Mouse (Mus musculus): Measurements from ENCODE around the gene Gm20431. TPM values are rescaled to one million over a fixed set of nuclear protein-coding genes. Genes with fewer than 3 reads are reported as not detected.

Gm20431 gene
- polyA plus RNA-seq, 1 experiment, result 11.3 TPM

DNA sequence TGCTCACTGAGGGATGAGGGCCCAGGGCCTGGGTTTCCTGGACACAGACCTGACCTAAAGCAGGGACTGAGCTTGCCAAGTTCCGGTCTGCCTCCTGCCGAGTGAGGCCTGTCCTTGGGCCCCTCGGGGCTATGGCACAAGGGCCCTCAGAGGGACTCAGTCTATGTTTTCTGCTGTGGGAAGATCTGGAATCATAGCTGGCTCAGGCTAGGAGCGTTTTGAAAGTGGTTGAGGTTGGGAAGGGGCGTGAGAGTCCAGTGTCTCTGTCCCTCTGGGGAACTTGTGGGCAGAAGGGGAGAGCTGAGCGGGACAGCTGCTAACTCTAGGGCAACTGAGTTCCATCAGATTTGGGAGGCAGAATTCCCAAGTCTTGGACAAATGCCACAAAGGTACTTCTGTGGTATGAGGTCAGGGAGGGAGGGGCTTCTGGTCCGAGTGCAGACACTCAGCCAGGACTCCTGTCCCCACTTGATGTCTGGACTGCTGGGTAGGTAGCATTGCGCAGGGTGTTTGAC lies 60.8 kb downstream of the Gm20431 start:
- TF ChIP-seq POLR2A (IDR thresholded peaks at IDR 0.05; ENCODE audit: borderline replicate concordance, extremely low read depth, low read depth, low read length) (no peak), CTCF (IDR thresholded peaks at IDR 0.05; ENCODE audit: insufficient read depth, low read length) (no peak)
- WGBS, result 55% methylated on average over 8 of the region's 8 CpGs
- DNase-seq, result no peak
- H3K4me1 ChIP-seq (ENCODE audit: control insufficient read depth, insufficient read depth, low read length), result no peaks in the 10 kb centered on the region; the same call in 1 of the 2 replicates
- no peak overlapping the region for H3K4me3 ChIP-seq (replicated peaks; ENCODE audit: extremely low read depth, low read depth, low read length)

DNA sequence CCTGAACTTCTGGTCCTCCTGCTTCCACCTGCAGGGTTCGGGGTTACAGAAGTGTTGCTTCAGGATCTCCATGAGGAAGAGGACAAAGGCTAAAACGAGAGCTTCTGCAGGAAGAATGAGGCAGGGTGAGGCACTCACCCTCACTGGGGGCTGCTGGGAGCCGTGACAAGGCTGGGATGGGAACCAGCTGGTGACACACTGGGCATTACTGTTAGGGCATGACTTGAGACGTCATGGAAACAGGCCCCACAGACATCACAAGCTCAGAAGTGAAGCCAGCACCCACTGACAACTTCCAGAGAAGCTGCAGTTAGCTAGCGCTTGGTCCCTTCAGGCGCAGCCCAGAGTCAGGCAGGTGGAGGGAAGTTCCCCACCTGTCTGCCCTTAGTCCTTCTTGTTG lies 61.4 kb downstream of the Gm20431 start:
- peak; percentile 7; the same call in 1 of the 2 replicates for TF ChIP-seq POLR2A (IDR thresholded peaks at IDR 0.05; ENCODE audit: borderline replicate concordance, extremely low read depth, low read depth, low read length)
- no peak for TF ChIP-seq CTCF (IDR thresholded peaks at IDR 0.05; ENCODE audit: insufficient read depth, low read length)
- WGBS, result 76% methylated on average over 6 of the region's 6 CpGs
- no peaks in the 10 kb centered on the region; the same call in 1 of the 2 replicates for H3K4me1 ChIP-seq (ENCODE audit: control insufficient read depth, insufficient read depth, low read length)
- no peak overlapping the region for H3K4me3 ChIP-seq (replicated peaks; ENCODE audit: extremely low read depth, low read depth, low read length)
- no peak for DNase-seq

DNA sequence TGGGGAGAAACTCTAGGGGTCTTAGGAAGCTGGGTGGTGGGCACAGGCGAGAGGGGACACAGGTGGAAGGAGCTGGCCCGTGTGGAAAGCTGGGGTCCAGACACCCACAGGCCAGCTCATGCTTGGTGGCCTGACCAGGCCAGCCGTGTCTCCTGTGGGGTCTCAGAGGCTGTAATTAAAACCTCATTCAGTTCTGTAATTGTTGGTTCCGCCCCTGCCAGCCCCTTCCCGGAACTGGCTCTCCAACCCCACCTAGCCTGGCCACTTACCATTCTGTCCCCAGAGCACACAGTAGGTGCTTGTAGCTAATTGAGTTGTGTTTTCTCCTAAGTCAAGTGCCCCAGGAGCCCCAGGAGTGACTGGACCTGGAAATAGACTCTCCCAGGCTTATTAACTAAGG lies 62.1 kb downstream of the Gm20431 start:
- 79% methylated on average over 5 of the region's 5 CpGs for WGBS
- DNase-seq, result no peak
- Histone ChIP-seq H3K4me1 (ENCODE audit: control insufficient read depth, insufficient read depth, low read length) (peaks cover under 1% of the 10 kb centered on the region; the same call in 1 of the 2 replicates), H3K4me3 (replicated peaks; ENCODE audit: extremely low read depth, low read depth, low read length) (no peak overlapping the region)
- TF ChIP-seq CTCF (IDR thresholded peaks at IDR 0.05; ENCODE audit: insufficient read depth, low read length) (no peak), POLR2A (IDR thresholded peaks at IDR 0.05; ENCODE audit: borderline replicate concordance, extremely low read depth, low read depth, low read length) (no peak)

DNA sequence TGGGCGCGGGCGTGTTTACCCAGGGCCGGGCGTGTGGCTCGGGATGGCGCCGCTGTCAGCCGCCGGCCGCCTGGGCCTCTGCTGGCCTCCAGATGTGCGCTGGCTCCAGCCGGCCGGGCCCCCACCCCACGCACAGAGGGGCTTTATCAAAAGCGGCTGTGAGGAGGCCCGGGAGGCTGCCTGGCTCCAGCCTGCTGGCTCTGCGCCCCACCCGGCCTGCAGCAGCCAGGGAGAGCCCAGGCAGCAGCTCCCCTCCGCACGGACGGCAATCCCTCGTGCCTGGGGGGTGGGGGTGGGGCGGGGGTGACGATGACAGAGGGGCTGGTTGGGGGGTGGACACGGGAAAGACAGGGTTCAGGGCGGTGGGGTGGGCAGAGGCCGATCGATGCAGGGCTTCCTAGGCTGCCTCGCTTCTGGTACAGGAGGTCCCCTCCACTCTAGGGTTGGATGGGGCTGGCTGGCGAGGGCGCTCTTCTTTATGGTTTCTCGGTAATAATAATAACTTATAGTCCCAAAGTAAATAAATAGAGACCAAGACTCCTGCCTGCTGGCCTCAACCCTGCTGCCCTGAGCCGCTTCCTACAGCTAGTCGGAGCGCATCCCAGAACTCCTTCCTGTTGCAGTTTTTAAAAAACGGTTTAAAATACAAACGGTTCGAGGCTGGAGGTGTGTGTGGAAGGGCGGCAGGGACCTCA lies 63.7 kb downstream of the Gm20431 start:
- TF ChIP-seq POLR2A (IDR thresholded peaks at IDR 0.05; ENCODE audit: borderline replicate concordance, extremely low read depth, low read depth, low read length) (no peak), CTCF (IDR thresholded peaks at IDR 0.05; ENCODE audit: insufficient read depth, low read length) (no peak)
- no peak for DNase-seq
- H3K4me3 ChIP-seq (replicated peaks; ENCODE audit: extremely low read depth, low read depth, low read length), result no peak overlapping the region
- WGBS, result 38% methylated on average over 38 of the region's 40 CpGs
- peaks cover 5% of the 10 kb centered on the region for H3K4me1 ChIP-seq (ENCODE audit: control insufficient read depth, insufficient read depth, low read length)

DNA sequence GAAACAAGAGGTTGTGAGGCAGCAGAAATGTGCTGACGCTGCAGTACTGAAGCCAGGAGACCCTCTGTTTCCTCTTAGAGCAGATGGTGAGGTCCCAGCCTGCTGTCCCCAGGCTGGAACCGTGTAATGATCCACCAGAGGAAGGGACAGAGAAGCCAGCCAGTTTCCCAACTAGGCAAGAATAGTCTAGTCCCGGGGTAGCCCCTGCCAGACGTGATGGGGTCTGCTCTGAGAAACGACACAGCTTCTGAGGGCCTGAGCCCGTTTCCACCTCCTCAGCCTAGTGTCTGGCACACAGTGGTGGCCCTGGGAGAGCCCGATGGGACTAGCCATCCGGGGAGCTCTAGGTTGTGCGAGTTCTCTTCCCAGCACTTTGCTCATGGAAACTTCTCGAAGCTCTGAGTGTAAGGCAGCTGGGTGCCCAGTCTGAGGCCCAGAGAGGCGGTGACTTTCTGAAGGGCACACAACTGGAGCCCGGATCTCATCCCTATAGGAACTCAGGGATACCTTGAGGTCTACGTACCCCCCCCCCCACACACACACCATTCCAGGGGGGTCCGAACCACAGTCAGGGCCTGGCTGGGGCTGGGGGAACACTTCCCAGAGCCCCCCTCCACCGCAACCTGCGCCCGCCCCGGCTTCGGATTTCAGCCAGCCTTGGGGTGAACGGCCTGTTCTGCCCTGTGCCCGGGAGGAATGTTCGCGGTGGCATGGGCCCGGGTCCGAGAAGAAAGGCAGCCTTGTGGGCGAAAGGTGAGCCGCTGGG lies 64.4 kb downstream of the Gm20431 start:
- peaks cover 5% of the 10 kb centered on the region for H3K4me1 ChIP-seq (ENCODE audit: control insufficient read depth, insufficient read depth, low read length)
- H3K4me3 ChIP-seq (replicated peaks; ENCODE audit: extremely low read depth, low read depth, low read length), result no peak overlapping the region
- TF ChIP-seq CTCF (IDR thresholded peaks at IDR 0.05; ENCODE audit: insufficient read depth, low read length) (no peak), POLR2A (IDR thresholded peaks at IDR 0.05; ENCODE audit: borderline replicate concordance, extremely low read depth, low read depth, low read length) (no peak)
- DNase-seq, result no peak
- WGBS, result 62% methylated on average over 27 of the region's 27 CpGs

DNA sequence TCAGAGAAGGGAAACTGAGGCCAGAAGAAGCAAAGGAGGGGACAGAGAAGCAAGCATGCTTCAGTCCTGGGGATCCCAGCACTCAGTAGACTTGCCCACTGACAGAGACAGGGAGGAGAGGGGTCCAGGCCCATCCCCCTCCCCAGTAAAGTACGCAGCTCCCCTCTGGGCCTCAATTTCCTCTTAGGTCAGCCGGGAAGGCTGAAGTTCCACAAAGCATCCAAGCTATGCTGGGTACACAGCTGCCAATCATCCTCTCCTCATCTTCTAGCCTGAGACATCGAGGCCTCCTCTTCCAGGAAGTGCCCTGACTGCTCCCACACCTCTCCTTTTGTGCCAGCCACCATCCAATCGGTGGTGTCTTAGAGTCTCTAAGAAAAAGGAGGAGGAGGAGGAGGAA lies 65.0 kb downstream of the Gm20431 start:
- Histone ChIP-seq H3K4me3 (replicated peaks; ENCODE audit: extremely low read depth, low read depth, low read length) (no peak overlapping the region), H3K4me1 (ENCODE audit: control insufficient read depth, insufficient read depth, low read length) (peaks cover 5% of the 10 kb centered on the region)
- DNase-seq, result no peak
- TF ChIP-seq CTCF (IDR thresholded peaks at IDR 0.05; ENCODE audit: insufficient read depth, low read length) (no peak), POLR2A (IDR thresholded peaks at IDR 0.05; ENCODE audit: borderline replicate concordance, extremely low read depth, low read depth, low read length) (no peak)
- WGBS, result 45% methylated on average over 4 of the region's 4 CpGs

GRCm38 (mm10) chr2:167595761-167596171 lies 65.5 kb downstream of the Gm20431 start:
- Histone ChIP-seq H3K4me3 (replicated peaks; ENCODE audit: extremely low read depth, low read depth, low read length) (no peak overlapping the region), H3K4me1 (ENCODE audit: control insufficient read depth, insufficient read depth, low read length) (peaks cover 5% of the 10 kb centered on the region)
- WGBS, result 52% methylated on average over 14 of the region's 14 CpGs
- no peak for TF ChIP-seq CTCF (IDR thresholded peaks at IDR 0.05; ENCODE audit: insufficient read depth, low read length)
- no peak for DNase-seq

- peak; percentile 73 for DNase-seq
- Histone ChIP-seq H3K4me1 (ENCODE audit: control insufficient read depth, insufficient read depth, low read length) (peaks cover 5% of the 10 kb centered on the region), H3K4me3 (replicated peaks; ENCODE audit: extremely low read depth, low read depth, low read length) (no peak overlapping the region)
- 20% methylated on average over 10 of the region's 10 CpGs for WGBS
- TF ChIP-seq POLR2A (IDR thresholded peaks at IDR 0.05; ENCODE audit: borderline replicate concordance, extremely low read depth, low read depth, low read length) (peak; percentile 75; the same call in 1 of the 2 replicates), CTCF (IDR thresholded peaks at IDR 0.05; ENCODE audit: insufficient read depth, low read length) (no peak)
Observed at GRCm38 (mm10) chr2:167594444-167594934, 66.8 kb downstream of the Gm20431 start.

- no peak for DNase-seq
- TF ChIP-seq POLR2A (IDR thresholded peaks at IDR 0.05; ENCODE audit: borderline replicate concordance, extremely low read depth, low read depth, low read length) (no peak), CTCF (IDR thresholded peaks at IDR 0.05; ENCODE audit: insufficient read depth, low read length) (no peak)
- Histone ChIP-seq H3K4me3 (replicated peaks; ENCODE audit: extremely low read depth, low read depth, low read length) (no peak overlapping the region), H3K4me1 (ENCODE audit: control insufficient read depth, insufficient read depth, low read length) (peaks cover 5% of the 10 kb centered on the region)
- 69% methylated on average over 4 of the region's 4 CpGs for WGBS
Observed at GRCm38 (mm10) chr2:167593551-167594250, 67.6 kb downstream of the Gm20431 start.

Data from lung, adult 2 months (tissue).